Mouse (Mus musculus): Measurements from ENCODE around the gene Nadsyn1. TPM values are rescaled to one million over a fixed set of nuclear protein-coding genes. Genes with fewer than 3 reads are reported as not detected.

Nadsyn1 gene
- polyA plus RNA-seq, 1 experiment from 2014 or later: 5.4 TPM

- no peak overlapping the region for H3K4me3 ChIP-seq
- H3K36me3 ChIP-seq: no peaks in the 10 kb centered on the region
- no peak overlapping the region for H3K4me2 ChIP-seq
- no peaks in the 10 kb centered on the region for H3K9me3 ChIP-seq
- H3K4me1 ChIP-seq (replicated peaks): peaks cover 13% of the 10 kb centered on the region
- peaks cover 40% of the 10 kb centered on the region for H3K27me3 ChIP-seq
- H3K27ac ChIP-seq (replicated peaks): no peak overlapping the region
- ATAC-seq (ENCODE audit: low read depth): no peak
- 67% methylated on average over 3 of the region's 3 CpGs for WGBS
- no peak overlapping the region for H3K9ac ChIP-seq
Observed at GRCm38 (mm10) chr7:143758956-143759355, 63.7 kb downstream of the Nadsyn1 start.

- ATAC-seq (ENCODE audit: low read depth): no peak
- Histone ChIP-seq H3K4me3 (no peak overlapping the region), H3K9ac (0 out of 2 replicates have a peak overlapping the region, but pooled peaks have one; percentile 5), H3K36me3 (no peaks in the 10 kb centered on the region), H3K9me3 (no peaks in the 10 kb centered on the region), H3K4me2 (no peak overlapping the region; the same call in 1 of the 2 replicates), H3K4me1 (replicated peaks) (peaks cover 13% of the 10 kb centered on the region), H3K27me3 (peaks cover 43% of the 10 kb centered on the region), H3K27ac (replicated peaks) (no peak overlapping the region)
- 69% methylated on average over 3 of the region's 3 CpGs for WGBS
Observed at GRCm38 (mm10) chr7:143757696-143758095, 65.0 kb downstream of the Nadsyn1 start.

- peaks cover 40% of the 10 kb centered on the region for H3K27me3 ChIP-seq
- peak; percentile 90 for ATAC-seq (ENCODE audit: low read depth)
- 0 out of 2 replicates have a peak overlapping the region, but pooled peaks have one; percentile 31 for H3K9ac ChIP-seq
- H3K36me3 ChIP-seq: no peaks in the 10 kb centered on the region
- no peaks in the 10 kb centered on the region for H3K9me3 ChIP-seq
- peak overlapping the region; percentile 75 for H3K4me2 ChIP-seq
- no peak overlapping the region for H3K27ac ChIP-seq (replicated peaks)
- peaks cover 13% of the 10 kb centered on the region for H3K4me1 ChIP-seq (replicated peaks)
- peak overlapping the region; percentile 35 for H3K4me3 ChIP-seq
- WGBS: 2% methylated on average over 15 of the region's 15 CpGs
Observed at GRCm38 (mm10) chr7:143757027-143757390, 65.6 kb downstream of the Nadsyn1 start.

- 32% methylated on average over 22 of the region's 22 CpGs for WGBS
- ATAC-seq (ENCODE audit: low read depth): peak; percentile 29; the same call in 1 of the 2 replicates
- H3K4me3 ChIP-seq: peak within 1 kb of the TSS; percentile 35
Observed at GRCm38 (mm10) chr7:143756125-143757026, 66.3 kb downstream of the Nadsyn1 start, which contains the start of gene Osbpl5. Osbpl5 (minus strand) TSS chr7:143756985.

GRCm38 (mm10) chr7:143755357-143756124 is 67.1 kb downstream of the Nadsyn1 start:
- Histone ChIP-seq H3K4me2 (no peak overlapping the region), H3K27ac (replicated peaks) (no peak overlapping the region), H3K9me3 (no peaks in the 10 kb centered on the region), H3K9ac (no peak overlapping the region), H3K36me3 (no peaks in the 10 kb centered on the region), H3K4me1 (replicated peaks) (peaks cover 13% of the 10 kb centered on the region), H3K27me3 (peaks cover 40% of the 10 kb centered on the region), H3K4me3 (no peak overlapping the region)
- WGBS: 76% methylated on average over 9 of the region's 9 CpGs
- ATAC-seq (ENCODE audit: low read depth): no peak

More at GRCm38 (mm10) chr7:143756125-143757026, 66.3 kb downstream of the Nadsyn1 start, which contains the start of gene Osbpl5:
- peaks cover 13% of the 10 kb centered on the region for H3K4me1 ChIP-seq (replicated peaks)
- H3K4me2 ChIP-seq: peak within 1 kb of the TSS; percentile 75
- H3K27ac ChIP-seq (replicated peaks): no peak within 1 kb of the TSS
- peaks cover 40% of the 10 kb centered on the region for H3K27me3 ChIP-seq
- H3K9ac ChIP-seq: 0 out of 2 replicates have a peak within 1 kb of the TSS, but pooled peaks have one; percentile 31
- H3K9me3 ChIP-seq: no peaks in the 10 kb centered on the region
- no peaks in the 10 kb centered on the region for H3K36me3 ChIP-seq

- H3K4me2 ChIP-seq: no peak overlapping the region
- H3K27ac ChIP-seq (replicated peaks): no peak overlapping the region
- H3K27me3 ChIP-seq: peaks cover 40% of the 10 kb centered on the region
- H3K4me3 ChIP-seq: no peak overlapping the region
- no peak for ATAC-seq (ENCODE audit: low read depth)
- no peaks in the 10 kb centered on the region for H3K36me3 ChIP-seq
- no peaks in the 10 kb centered on the region for H3K9me3 ChIP-seq
- H3K4me1 ChIP-seq (replicated peaks): peaks cover 19% of the 10 kb centered on the region
- WGBS: 51% methylated on average over 5 of the region's 5 CpGs
- no peak overlapping the region for H3K9ac ChIP-seq
Observed at GRCm38 (mm10) chr7:143753990-143754715, 68.5 kb downstream of the Nadsyn1 start.

GRCm38 (mm10) chr7:143752606-143753005 is 70.0 kb downstream of the Nadsyn1 start:
- H3K4me3 ChIP-seq: no peak overlapping the region
- no peak for ATAC-seq (ENCODE audit: low read depth)
- peaks cover 30% of the 10 kb centered on the region for H3K4me1 ChIP-seq (replicated peaks)
- 89% methylated on average over 3 of the region's 3 CpGs for WGBS
- peaks cover 32% of the 10 kb centered on the region for H3K27me3 ChIP-seq
- H3K9ac ChIP-seq: no peak overlapping the region
- no peaks in the 10 kb centered on the region for H3K36me3 ChIP-seq
- no peaks in the 10 kb centered on the region for H3K9me3 ChIP-seq
- no peak overlapping the region for H3K27ac ChIP-seq (replicated peaks)
- no peak overlapping the region for H3K4me2 ChIP-seq

GRCm38 (mm10) chr7:143752056-143752455 is 70.6 kb downstream of the Nadsyn1 start:
- 75% methylated on average over 4 of the region's 4 CpGs for WGBS
- Histone ChIP-seq H3K9ac (no peak overlapping the region), H3K4me2 (no peak overlapping the region), H3K4me1 (replicated peaks) (peaks cover 26% of the 10 kb centered on the region), H3K9me3 (no peaks in the 10 kb centered on the region), H3K36me3 (no peaks in the 10 kb centered on the region), H3K4me3 (no peak overlapping the region), H3K27me3 (peaks cover 30% of the 10 kb centered on the region), H3K27ac (replicated peaks) (no peak overlapping the region)
- no peak for ATAC-seq (ENCODE audit: low read depth)

- H3K4me1 ChIP-seq (replicated peaks): peaks cover 19% of the 10 kb centered on the region
- H3K9ac ChIP-seq: no peak overlapping the region
- ATAC-seq (ENCODE audit: low read depth): no peak
- H3K36me3 ChIP-seq: no peaks in the 10 kb centered on the region
- no peak overlapping the region for H3K4me3 ChIP-seq
- no peaks in the 10 kb centered on the region for H3K9me3 ChIP-seq
- H3K4me2 ChIP-seq: no peak overlapping the region
- peaks cover 27% of the 10 kb centered on the region for H3K27me3 ChIP-seq
- WGBS: 78% methylated on average over 1 of the region's 1 CpGs
- H3K27ac ChIP-seq (replicated peaks): no peak overlapping the region
Observed at GRCm38 (mm10) chr7:143751380-143751779, 71.3 kb downstream of the Nadsyn1 start.

GRCm38 (mm10) chr7:143749045-143749444 is 73.6 kb downstream of the Nadsyn1 start:
- ATAC-seq (ENCODE audit: low read depth): peak; percentile 32; the same call in 1 of the 2 replicates
- Histone ChIP-seq H3K4me1 (replicated peaks) (peaks cover 17% of the 10 kb centered on the region), H3K4me3 (no peak overlapping the region), H3K36me3 (no peaks in the 10 kb centered on the region), H3K27ac (replicated peaks) (0 out of 2 replicates have a peak overlapping the region, but pooled peaks have one; percentile 33), H3K9ac (no peak overlapping the region), H3K9me3 (no peaks in the 10 kb centered on the region), H3K27me3 (peaks cover 4% of the 10 kb centered on the region; the same call in 1 of the 2 replicates), H3K4me2 (no peak overlapping the region)
- 66% methylated on average over 3 of the region's 3 CpGs for WGBS

- 2% methylated on average over 16 of the region's 16 CpGs for WGBS
Observed at GRCm38 (mm10) chr7:143748041-143748868, 74.4 kb downstream of the Nadsyn1 start.

More at GRCm38 (mm10) chr7:143748041-143748868, 74.4 kb downstream of the Nadsyn1 start:
- peak; percentile 88 for ATAC-seq (ENCODE audit: low read depth)
- peaks cover 3% of the 10 kb centered on the region; the same call in 1 of the 2 replicates for H3K27me3 ChIP-seq
- peak overlapping the region; percentile 20; the same call in 1 of the 2 replicates for H3K4me3 ChIP-seq
- peak overlapping the region; percentile 52; the same call in 1 of the 2 replicates for H3K9ac ChIP-seq
- no peaks in the 10 kb centered on the region for H3K9me3 ChIP-seq
- H3K27ac ChIP-seq (replicated peaks): peak overlapping the region; percentile 72
- no peaks in the 10 kb centered on the region for H3K36me3 ChIP-seq
- H3K4me1 ChIP-seq (replicated peaks): peaks cover 17% of the 10 kb centered on the region
- peak overlapping the region; percentile 49 for H3K4me2 ChIP-seq
